Mouse (Mus musculus) ovary, postnatal 14 days (tissue): ENCODE data around the gene Deaf1.

Source experiments
- DNase-seq: peaks from one replicate; pipeline ENCODE4 v3.0.0; 2022; ENCODE audit warnings: low spot score

Deaf1 gene

DNA sequence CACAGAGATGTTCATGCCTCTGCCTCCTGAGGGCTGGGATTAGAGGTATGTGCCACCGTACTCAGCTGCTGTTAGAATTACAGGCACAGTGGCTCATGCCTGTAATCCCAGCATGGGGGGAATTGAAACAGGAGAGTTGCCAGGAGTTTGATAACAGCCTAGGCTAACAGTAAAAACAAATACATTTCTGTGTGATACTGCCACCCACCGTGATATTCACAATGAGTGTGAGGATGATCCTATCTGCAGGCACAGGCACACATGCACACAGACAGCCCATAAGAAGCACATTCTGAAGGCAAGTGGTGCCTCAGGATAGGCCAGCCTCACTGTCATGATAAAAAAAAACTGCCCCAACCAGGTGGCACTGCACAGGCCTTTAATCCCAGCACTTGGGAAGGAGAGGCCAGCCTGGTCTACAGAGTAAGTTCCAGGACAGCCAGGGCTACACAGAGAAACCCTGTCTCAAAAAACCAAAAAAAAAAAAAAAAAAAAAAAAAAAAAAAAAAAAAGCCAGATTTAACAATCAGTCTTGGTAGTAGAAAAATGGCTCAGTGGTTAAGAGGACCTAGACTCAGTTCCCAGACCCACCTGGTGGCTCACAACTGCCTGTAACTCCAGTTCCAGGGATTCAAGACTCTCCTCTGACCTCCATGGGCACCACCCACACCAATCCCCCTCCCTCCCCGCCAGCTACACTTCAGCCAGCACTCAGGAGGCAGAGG is 29.4 kb downstream of the Deaf1 start:
- no peak for DNase-seq

DNA sequence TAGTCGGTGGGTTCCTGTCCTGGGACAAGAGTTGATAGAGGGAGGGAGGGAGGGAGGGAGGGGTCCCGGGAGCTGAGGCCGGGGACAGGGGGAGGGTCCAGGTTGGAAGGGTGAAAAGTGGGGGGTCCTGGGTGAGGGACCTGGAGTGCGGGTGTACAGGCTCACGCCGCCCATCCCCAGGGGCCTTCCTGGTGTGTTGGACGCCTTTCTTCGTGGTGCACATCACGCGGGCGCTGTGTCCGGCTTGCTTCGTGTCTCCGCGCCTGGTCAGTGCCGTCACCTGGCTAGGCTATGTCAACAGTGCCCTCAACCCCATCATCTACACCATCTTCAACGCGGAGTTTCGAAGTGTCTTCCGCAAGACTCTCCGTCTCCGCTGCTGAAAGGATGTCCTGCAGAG is 33.0 kb downstream of the Deaf1 start:
- DNase-seq = no peak

DNA sequence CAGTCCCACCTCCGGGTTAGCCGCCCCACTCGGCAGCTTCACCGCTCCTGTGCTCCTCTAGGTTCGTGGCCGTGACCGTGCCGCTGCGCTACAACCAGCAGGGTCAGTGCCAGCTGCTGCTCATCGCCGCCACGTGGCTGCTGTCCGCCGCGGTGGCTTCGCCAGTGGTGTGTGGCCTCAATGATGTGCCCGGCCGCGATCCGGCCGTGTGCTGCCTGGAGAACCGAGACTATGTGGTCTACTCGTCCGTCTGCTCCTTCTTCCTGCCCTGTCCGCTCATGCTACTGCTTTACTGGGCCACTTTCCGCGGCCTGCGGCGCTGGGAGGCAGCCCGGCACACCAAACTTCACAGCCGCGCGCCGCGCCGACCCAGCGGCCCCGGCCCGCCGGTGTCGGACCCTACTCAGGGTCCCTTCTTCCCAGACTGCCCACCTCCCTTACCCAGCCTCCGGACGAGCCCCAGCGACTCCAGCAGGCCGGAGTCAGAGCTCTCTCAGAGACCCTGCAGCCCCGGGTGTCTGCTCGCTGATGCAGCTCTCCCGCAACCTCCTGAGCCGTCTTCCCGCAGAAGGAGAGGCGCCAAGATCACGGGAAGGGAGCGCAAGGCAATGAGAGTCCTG is 33.5 kb downstream of the Deaf1 start:
- no peak for DNase-seq

DNA sequence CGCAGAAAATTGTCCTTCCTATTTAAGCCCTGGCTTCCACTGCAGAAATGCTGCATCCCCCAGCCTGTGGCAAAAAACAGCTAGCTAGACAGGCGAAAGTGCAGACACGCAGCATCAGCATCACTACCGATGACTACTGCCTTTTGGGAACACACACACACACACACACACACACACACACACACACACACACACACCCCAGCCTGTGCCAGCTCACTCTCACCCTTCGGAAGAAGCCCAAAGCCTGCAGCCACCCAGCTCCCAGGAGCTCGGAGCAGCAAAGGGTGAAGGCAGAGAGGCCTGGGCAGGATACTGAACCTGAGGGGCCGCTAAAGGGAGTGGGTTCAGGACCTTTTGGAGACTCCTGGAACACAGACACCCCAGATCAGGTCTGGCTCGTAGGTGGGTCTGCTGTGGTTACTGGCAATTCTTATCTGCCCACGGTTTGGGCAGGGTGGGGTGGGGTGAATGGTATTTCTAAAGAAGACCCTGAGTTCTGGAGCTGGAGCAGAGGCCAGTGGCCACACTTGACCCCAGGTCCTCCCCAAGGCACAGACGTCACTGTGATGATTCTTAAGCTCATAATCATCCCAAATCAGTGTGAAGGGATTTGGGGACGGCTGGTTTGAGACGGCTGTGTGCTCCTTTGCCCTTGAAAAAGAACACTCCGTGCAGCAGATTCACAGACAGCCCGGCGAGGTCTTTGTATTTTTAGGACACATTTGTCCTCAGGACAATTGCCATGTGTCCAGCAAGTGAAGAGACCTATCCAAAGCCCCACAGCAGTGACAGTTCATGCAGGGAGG is 34.7 kb downstream of the Deaf1 start:
- DNase-seq = no peak

DNA sequence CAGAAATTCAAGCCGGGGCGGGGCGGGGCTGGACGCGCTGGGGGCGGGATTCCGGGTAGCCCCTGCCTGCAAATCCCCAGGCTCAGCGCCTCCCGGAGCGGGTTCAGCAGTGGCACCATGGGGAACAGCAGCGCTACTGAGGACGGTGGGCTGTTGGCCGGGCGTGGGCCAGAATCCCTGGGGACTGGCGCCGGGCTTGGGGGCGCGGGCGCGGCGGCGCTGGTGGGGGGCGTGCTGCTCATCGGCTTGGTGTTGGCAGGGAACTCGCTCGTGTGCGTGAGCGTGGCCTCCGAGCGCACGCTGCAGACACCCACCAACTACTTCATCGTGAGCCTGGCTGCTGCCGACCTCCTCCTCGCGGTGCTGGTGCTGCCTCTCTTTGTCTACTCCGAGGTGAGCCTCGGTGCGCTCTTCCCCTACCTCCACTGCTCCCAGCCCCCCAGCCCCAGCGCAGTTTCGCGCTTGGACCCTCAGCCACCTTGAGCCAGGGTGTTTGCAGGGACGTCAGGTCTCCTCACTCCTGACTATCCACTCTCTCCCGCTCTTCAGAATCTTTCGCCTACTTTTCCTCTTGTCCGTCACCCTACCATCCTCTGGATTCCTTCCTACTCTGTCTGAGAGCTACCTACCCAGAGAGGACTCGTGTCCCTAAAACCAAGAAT is 35.4 kb downstream of the Deaf1 start, which contains the start of gene Drd4:
Drd4 (plus strand) TSS at position 86 of the 662 bp plus-strand sequence.
- peak; percentile 29 for DNase-seq

DNA sequence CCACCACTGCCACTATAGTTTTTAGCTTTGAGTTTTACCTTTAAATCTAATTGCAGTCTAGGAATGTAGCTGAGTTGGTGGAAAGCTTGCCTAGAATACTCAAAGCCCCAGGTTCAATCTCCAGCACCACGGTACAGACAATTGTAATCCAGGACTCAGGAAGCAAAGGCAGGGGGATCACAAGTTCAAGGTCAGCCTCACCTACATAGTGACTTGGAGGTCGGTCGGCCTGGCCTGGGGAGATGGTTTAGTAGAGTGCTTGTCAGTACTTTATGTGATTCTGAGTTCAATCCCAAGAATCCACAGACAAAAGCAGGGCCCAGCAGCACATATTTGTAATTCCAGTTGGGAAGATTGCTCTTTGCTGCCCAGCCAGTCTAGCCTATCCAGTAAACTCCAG is 39.4 kb downstream of the Deaf1 start:
- DNase-seq = no peak

DNA sequence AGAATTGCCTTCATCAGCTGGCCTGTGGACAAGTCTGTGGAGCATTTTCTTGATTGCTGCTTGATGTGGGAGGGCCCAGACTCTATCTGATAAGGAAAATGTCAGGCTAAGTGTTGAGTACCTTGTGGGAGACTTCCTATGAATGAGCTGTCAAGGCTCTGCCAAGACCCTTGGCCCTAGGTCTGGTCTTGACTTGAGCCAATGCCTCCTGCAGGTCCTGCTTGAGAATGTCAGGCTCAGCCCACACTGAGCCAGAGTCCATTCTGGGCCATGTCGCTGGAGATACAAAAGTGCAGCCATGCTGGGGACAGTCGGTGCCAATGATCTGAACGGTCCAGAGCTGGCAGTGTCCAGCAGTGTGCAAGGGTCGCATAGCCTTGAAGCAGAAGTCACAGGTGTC is 44.7 kb downstream of the Deaf1 start:
- DNase-seq = no peak

DNA sequence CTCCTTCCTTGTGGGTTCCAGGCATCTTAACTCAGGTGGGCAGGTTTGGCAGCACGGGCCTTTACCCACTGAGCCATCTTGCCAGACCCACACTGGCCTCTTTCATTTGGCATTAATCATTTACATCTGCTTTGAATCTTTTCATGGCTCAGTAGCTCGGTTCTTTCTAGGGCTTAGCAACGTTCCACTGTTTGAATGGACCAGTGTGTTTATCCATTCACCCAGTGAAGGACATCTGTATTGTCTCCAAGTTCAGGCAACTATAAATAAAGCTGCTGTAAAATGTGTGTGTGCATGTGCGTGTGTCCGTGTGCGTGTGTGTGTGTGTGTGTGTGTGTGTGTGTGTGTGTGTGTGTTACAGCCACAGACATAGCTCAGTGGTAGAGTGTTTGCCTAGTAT is 46.0 kb downstream of the Deaf1 start:
- no peak for DNase-seq

DNA sequence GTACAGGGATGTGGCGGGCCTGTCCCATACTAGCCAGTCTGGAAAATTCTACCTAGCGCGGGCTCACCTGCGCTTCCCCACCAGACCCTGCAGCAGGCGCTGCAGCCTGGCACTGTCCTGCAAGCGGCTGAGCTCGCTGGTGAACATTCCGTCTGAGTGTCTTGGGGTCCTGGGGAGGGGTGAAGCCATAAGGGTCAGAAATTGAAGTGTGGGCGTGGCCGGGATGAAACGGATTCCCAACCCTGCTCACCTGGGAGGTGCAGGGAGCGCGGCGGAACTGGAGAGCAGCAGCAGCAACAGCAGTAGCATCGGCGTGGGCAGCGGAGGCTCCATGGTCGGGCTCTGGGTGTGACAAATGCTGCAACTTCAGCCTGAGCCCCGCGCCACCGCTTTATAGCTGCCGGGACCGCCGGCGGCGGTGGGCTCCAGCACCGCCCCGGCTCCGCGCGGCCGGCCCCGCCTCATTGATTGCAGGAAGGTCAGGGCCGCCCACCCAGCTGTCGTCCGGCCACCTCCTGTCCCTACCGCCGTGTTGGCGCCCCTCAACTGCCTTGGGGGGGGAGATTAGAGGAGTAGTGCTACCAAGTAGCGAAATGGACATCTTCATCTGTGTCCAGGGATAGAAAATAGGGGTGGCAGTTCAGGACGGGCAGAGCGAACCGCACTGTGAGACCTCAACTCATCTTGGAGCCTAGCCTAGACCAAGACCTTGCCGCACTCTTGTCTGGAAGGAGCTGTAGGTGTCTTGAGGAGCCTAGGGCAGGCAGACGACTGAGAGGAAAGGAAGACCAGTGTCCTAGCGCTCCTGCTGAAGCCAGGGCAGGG is 48.5 kb downstream of the Deaf1 start, which contains the start of gene Sct:
Sct (minus strand) TSS at position 368 of the 825 bp plus-strand sequence.
- DNase-seq = no peak

DNA sequence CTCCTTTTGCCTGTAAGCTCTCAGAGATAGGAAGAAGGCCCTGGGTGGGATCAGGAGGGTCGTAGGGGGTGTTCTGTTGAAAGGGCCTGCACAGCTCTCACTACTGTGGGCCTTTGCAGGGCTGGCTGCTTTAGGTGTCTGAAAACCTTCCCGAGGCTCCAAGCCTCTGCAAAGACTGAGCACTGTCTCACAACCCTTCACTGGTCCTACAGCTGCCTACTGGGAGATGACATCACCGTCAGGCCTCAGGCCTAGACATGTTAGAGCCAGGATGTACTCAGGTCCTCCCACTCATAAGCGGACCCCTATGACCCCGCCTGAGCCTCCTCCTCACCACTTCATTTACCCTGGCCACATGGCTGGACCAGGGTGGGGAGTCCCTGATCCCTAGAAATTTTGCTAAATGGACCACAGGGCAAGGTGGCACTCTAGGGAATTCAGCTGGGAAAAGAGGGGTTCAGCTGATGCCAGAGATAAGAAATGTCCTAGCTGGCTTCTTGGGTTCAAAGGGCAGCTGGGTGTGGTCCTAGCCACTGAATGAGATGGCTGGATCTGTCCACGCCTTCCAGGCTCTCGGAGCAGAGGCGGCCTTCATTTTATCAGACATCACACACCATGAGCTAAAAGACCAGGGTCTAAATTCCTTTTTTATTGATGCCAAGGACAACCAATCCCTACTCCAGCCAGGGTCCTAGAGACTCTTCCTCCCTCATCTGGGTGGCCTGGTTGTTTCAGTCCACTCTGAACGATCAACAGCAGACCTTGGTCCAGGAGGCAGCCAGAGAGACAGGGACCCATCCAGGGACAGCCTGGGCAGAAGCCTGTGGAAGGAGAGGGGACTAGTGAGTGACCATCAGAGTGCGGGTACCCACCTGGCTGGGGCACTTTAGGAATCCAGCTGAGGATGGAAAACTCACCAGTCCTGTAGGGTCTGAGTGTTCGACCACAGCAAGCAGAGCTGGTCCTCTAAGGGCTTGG is 49.5 kb downstream of the Deaf1 start:
- DNase-seq = no peak

DNA sequence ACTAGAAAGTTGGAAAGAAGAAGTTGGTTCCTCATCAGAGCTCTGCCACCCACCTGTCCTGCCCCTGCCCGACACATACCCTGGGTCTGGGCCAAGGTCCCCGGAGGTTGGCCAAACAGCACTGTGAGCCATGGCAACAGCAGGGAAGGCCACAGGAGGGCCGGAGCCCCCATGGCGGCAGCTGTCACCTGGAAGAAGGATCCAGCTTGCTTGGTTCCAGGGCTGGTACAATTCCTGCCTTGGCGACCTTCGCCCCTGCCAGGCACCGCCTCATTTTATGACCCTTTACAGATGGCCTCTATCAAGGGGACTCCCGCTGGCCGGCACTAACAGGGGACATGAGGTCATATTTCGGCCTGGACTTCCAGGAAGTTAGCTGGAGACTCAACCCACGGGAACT is 50.9 kb downstream of the Deaf1 start, which contains the start of gene Cdhr5:
Cdhr5 (minus strand) TSS at position 241 of the 400 bp plus-strand sequence.
- no peak for DNase-seq

DNA sequence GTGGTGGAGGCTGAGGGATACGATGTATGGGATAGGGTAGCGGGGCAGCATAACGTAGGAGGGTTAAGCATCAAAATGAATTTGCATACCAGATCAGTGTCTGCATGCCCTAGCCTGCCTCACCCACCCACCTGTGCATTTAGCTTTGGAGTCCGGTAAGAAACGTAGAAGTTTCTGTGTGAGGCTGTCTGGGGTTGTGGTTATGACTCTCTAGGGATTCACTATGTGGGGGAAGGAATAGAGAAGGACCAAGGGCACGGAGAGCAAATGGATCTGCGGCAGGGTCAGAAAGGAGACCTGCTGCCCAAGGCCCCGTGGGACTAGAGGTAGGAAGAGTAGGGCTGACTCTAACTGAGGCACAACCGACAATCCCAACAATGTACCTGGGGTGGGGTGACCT is 52.1 kb downstream of the Deaf1 start:
- DNase-seq = no peak

DNA sequence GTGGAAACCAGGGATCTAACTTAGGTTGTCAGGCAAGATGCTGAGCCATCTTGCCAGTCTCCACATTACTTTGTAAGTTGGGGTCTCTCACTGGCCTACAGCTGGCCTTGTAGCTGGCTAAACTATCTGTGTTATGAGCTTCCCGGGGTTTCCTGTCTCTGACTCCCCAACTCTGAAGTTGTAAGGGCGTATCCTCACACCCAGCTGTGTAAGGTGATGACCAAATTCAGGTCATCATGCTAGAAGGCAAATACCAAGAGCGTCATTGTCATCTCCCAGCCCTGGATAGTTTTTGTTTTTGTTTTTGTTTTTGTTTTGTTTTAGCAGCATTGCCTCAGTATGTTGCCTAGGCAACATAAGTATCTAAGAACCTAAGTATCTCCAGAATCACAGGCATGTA is 56.9 kb downstream of the Deaf1 start:
- no peak for DNase-seq

DNA sequence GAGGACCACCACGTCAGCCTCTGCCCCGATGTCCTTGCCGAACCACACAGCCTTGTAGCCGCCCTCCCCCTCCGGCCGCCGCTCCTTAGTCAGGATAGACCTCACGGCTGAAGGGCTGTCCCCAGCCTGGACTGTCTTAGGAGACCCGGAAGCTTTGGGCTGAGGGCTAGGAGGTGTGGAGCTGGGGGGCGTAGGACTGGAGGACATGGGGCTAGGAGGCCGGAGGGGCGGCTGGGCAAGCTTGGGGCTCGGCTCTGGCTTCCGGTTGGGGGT is 58.3 kb downstream of the Deaf1 start:
- no peak for DNase-seq

DNA sequence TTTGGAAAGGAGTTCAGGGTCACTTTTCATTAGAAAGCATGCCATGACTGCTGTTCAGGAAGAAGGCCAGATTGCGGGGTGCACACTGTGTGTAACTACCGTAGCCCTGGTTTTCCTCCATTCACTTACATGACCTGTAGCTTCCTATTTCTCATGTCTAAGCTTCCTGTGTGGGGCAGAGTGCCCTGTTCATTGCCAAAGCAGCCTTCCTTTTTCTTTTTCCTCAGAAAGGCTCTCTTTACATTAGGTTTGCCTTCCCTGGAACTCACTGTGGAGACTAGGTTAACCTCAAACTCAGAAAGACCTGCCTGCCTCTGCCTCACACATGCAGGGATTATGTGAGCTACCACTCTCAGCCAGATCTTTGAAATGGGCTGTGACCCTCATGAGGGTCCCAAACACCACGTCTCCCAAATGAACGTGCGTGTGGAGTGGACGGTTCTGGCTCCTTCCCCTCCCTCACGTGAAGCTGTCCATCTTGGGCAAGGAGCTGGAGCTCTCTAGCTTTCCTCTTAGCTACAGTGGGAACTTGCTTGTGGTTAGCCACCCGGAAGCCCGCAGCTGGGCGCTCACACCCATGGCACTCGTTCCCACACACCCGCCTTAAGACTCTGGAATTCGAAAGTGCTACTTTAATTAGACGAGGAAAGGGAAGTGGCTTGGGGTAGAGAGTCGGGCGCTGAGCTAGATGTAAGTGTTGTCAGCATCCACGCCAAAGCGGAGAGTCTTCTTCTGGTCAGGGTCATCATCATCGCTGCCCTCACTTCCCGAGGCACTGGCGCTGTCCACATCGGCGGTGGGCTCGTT is 58.8 kb downstream of the Deaf1 start:
- no peak for DNase-seq

DNA sequence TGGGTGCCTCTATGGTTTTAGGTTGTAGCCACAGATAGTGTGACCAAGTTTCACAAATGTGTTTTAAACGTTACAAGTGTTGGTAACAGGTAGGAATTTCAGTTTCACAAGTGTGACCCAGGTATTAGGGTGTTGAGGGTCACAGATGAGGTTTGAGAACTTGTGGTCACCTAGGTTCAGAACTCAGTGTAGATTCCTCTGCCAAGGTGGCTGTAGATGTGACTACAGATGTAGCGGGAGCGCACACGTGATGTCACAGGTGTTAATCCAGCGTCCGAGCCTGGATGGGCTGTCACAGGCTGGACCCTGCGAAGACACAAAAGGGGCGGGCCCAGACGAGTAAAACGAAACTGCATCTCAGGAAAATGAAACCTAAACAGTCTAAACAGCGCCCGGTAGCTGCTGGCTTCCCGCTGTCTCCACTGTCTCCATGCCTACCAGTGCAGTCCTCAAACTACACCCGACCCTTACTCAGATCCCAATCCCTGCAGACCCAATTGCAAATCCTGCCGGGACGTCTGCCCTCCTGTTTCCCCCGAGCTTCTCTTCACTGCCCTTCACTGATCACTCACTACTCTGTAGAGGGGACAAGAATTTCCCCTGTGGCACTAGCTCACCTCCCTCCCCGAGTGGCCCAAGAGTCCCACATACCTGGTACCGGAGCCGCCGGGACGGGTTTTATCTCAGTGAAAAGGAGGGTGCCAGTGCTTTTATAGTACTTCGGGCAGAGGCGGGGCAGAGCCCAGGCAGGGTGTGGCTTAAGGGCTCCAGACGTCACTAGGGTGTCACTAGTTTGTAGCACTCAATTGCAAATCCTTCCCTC is 61.5 kb downstream of the Deaf1 start, which contains the start of gene Irf7:
Irf7 (minus strand) TSS at position 743 of the 823 bp plus-strand sequence.
- peak; percentile 42 for DNase-seq

DNA sequence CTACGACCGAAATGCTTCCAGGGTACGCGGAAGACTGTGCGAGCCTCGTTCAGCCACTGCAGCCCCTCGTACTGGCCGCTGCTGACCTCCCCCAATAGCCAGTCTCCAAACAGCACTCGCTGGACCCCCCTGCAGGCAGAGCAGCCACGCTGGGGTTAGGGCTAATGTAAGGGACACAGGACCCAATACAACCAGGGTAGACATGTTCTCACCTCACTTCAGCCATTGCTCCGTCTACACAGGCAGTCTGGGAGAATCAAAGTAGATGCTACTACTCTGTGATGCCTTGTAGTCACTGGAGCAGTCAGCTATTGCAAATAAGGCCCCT is 62.1 kb downstream of the Deaf1 start:
- DNase-seq = no peak

DNA sequence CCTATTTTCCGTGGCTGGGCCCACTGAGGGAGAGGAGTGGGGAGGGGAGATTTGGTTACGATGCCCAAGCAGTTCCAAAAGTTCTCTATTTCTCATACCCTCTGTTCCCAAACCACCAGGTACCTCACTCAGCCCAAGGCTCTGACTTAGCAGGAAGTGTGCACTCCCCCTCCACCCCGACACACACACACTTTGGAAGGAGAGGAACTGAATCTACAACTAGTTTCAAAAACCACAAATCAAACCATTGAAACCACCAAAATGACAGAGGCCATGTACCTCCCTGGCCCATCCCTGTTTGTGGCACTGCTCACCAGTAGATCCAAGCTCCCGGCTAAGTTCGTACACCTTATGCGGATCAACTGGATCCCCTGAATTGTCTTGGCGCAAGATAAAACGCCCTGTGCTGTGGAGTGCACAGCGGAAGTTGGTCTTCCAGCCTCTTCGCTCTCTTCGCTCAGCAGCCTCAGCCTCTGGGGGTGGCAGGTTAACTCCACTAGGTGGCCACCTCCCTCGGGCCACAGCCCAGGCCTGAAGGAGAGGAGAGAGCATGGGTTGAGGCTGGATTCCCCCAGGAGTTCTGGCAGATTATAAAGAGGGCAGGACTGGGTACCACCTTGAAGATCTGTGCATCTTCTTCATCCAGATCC is 62.6 kb downstream of the Deaf1 start:
- peak; percentile 30 for DNase-seq
